Mouse (Mus musculus): ENCODE data around the gene Ahnak. TPM values are rescaled to one million over a fixed set of nuclear protein-coding genes. Genes with fewer than 3 reads are reported as not detected.
"Not testable (repeated sequence)": the region's sequence is repeated elsewhere in the genome, so short reads cannot be mapped to it uniquely, and the experiment has no call there.

Ahnak gene
- total RNA-seq, 2 experiments from 2014 or later = 303 to 328 TPM

DNA sequence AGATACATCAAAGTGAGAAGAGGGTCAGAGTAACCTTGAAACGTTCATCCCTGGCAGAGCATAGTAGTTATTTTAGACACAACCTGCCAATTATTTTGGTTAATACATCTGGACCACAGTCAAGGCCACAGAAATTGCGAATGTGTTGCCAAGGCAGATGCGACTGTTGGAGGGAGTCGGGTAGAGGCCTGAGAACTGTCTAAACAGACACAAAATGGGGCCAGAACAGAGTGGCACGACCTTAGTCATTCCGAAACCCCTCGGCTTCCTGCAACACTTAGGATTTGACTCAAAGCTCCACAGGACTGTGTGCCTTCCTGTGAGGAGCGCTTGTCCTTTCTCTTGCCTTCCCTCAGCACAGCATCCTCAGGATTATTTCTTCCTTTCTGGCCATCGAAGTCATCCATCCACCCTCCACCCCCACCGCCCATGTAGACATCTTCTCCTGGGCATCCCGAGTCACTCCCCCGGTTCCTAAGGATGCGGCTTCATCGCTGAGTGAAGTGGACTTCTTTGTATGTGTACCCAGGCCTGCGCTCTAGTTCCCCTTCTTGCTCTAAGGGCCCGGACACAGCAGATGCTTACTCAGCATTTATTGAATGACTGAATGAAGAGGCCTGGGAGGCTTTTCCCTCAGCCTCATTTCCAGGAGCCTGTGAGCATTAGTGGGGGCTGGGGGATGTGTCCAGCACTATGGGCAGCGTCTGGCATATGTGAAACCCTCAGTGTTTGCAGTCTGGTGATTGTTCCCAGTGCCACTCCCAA, 111.4 kb downstream of the Ahnak start:
- no peak for DNase-seq

GRCm38 (mm10) chr19:9101062-9101457, 112.0 kb downstream of the Ahnak start:
- DNase-seq = no peak

DNA sequence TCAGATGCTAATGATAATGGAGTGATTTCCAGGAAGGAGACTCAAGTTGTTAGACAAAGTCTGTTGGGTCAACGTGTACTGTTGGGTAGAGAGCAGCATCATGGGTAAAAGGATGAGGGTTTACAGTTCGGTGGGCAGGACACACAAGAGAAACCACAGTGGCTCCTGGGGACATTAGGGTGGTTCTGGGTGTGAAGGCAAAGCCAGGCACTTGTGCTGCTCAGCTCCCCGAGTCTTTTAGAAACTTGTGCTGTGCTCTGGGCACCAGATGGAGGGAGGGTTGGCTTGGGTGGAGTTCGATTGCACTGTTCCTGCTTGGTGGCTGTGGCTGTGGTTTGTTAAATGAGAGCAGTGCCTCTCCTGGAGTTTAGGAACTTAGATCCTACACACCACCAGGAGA, 114.9 kb downstream of the Ahnak start:
- DNase-seq = no peak

- peak; percentile 24 for DNase-seq
These were observed 116.1 kb downstream of the Ahnak start for GRCm38 (mm10) chr19:9105101-9105685.

DNA sequence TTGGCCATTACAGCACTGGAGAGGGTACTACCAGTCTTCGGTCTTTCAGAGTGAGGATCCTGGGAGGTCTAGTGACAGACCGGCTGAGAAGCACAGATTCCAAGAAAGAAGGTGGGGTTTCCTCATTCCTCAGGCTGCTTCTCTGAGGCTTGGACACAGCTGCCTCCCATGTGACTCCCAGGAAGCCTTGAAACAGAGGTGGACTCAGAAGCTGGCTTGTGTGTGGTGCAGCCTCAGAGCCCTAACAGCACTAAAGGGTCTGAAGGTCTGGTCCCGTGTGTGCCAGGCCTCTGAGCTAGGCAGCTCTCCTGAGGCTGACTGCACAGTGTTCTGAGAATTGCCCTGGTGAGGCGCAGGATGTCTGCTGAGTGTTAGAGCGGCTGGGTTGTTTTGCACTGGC, 117.0 kb downstream of the Ahnak start:
- DNase-seq = no peak

- peak; percentile 14 for DNase-seq
These were observed 117.8 kb downstream of the Ahnak start for GRCm38 (mm10) chr19:9106751-9107378.

GRCm38 (mm10) chr19:9107379-9107755, 118.3 kb downstream of the Ahnak start:
- no peak for DNase-seq

GRCm38 (mm10) chr19:9108536-9108935, 119.5 kb downstream of the Ahnak start:
- DNase-seq = no peak

DNA sequence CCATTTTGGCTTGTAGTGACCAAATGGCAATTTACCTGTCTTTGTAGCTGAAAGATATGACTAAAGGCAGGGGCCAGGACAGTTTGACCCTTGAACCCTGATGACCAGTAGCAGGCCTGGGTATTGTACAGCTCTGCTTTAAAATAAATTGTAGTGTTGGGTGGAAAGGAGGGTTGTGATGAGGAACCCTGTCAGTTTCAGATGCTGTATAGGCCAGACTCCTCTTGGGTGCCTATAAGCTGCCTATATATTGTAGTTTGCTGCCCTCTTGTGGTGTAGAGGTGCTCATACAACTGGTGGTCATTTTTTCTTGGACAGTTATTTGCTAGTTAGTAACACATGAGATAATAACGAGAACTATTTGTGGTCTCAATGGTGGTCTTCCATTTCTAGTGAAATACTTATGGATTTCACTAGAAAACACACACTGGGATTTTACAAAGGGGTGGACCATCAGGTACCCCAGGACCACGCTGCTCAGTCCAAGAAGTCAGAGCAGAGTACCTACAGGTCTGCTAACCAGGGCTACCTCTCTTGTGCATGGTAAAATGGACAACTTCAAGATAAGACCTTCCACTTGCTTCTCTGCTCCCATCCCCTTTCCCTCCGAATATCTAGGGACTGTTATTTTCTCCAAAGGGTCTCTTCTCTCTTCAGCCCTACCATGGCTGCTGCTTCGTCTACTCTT, 121.2 kb downstream of the Ahnak start:
- peak; percentile 41 for DNase-seq

- peak; percentile 18 for DNase-seq
These were observed 123.0 kb downstream of the Ahnak start for GRCm38 (mm10) chr19:9112043-9112442.

DNA sequence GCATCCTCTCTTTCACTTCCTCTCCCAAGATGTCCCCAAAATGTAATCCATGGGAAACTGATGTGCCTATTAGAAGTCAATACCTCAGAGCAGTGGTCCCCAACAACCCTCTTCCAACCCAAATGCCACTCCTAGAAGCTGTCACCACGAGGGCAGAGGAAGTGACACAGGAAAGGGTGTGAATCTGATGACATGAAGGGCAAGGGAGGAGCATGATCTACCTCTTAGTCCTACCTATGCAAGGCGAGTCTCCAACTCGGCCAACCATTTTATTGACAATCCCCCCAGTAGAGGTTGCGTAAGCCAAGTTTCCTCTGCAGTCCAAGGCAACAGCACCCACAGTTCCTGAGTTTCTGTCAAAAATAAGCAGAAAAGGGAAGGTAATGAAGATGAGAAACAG, 127.2 kb downstream of the Ahnak start:
- no peak for DNase-seq

GRCm38 (mm10) chr19:9117275-9117674, 128.2 kb downstream of the Ahnak start:
- peak; percentile 19 for DNase-seq

DNA sequence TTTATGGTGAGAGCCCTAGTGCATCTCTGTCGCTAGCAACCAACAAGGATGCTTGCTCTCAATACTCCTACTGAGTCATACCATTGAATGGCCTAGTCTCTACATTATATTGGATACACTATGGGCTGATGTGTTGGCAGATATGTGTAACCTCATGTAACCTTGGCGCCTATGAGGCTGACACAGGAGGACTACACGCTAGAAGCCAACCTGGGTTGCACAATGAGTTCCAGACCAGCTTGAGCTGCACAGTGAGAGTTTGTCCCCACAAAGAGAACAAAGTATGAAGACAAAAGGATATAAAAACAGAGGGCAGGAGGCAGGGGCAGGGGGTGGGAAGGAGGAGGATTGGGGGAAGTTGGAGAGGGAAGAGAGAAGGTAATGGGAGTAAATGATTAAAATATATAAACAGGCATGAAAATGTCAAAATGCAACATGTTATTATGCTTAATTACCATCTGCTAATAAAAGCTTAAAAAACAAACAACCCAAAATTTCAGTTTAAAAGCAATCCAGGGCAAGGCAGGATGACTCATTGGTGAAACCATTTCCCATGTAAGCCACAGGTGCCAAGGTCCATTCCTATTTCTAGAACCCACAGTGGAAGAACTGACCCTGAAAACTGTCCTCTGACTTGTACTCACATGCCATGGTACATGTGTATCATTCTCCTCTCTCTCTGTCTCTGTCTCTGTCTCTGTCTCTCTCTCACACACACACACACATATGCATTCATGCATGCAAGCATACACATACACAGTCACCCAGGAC, 130.8 kb downstream of the Ahnak start:
- DNase-seq = no peak

DNA sequence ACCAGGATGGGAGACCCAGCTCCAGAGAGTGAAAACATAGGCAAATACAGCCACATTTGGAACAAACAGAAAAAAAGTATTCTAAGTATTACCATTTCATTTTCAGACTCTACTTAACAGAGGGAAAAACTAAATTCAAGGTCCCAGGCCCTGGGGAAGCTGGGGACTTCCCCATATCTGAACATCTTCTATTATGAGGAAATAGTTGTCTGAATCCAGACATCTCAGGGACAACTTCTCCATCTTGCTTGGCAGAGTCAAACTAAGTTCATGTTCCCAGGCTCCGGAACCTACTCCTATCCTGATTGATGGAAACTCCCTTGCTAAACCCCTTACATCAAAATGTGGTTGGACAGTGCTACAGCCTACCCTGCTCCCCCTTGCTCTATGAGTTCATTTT, 133.3 kb downstream of the Ahnak start:
- no peak for DNase-seq

- not testable (repeated sequence) for DNase-seq
These were observed 134.9 kb downstream of the Ahnak start for GRCm38 (mm10) chr19:9123986-9124385.

Other genes starting within 250 kb of the Ahnak start
- gene 1700092M07Rik, start 248.6 kb upstream of the Ahnak start, total RNA-seq (2021) = not detected
- 10 to 100 TPM; 43.4 to 48.5 TPM for gene Stx5a, start 247.9 kb upstream of the Ahnak start, total RNA-seq (2021)
- gene Nxf1, start 232.2 kb upstream of the Ahnak start, total RNA-seq (2021) = 10 to 100 TPM; 82.1 to 86.1 TPM
- gene Tmem223, start 218.3 kb upstream of the Ahnak start, total RNA-seq (2021) = 100 to 1,000 TPM; 121 to 133 TPM
- gene Tmem179b, start 214.8 kb upstream of the Ahnak start, total RNA-seq (2021) = 10 to 100 TPM; 16.6 to 17.1 TPM
- 10 to 100 TPM; 12.1 to 12.5 TPM for gene Taf6l, start 202.9 kb upstream of the Ahnak start, total RNA-seq (2021)
- gene Polr2g, start 190.7 kb upstream of the Ahnak start, total RNA-seq (2021) = 10 to 100 TPM; 71.2 to 80.6 TPM
- gene Zbtb3, start 186.7 kb upstream of the Ahnak start, total RNA-seq (2021) = 1 to 10 TPM; 2.4 to 2.5 TPM
- gene Ttc9c, start 170.0 kb upstream of the Ahnak start, total RNA-seq (2021) = 10 to 100 TPM; 20.9 to 22.8 TPM
- gene Hnrnpul2, start 169.3 kb upstream of the Ahnak start, total RNA-seq (2021) = 10 to 100 TPM; 53.5 to 56.0 TPM
- gene AC129217.1, start 159.5 kb upstream of the Ahnak start, total RNA-seq (2021) = not detected
- gene Bscl2, start 151.8 kb upstream of the Ahnak start, total RNA-seq (2021) = 10 to 100 TPM; 26.2 to 27.5 TPM
- under 1 TPM in 1 of 2 experiments, not detected in 1; 0.16 TPM for gene Gng3, start 150.1 kb upstream of the Ahnak start, total RNA-seq (2021)
- gene Lrrn4cl, start 138.5 kb upstream of the Ahnak start, total RNA-seq (2021) = 1 to 10 TPM; 2.4 to 2.5 TPM
- gene Ubxn1, start 117.8 kb upstream of the Ahnak start, total RNA-seq (2021) = 100 to 1,000 TPM; 112 to 125 TPM
- gene Uqcc3, start 108.4 kb upstream of the Ahnak start, total RNA-seq (2021) = 10 to 100 TPM; 39.4 to 41.2 TPM
- gene Lbhd1, start 105.6 kb upstream of the Ahnak start, total RNA-seq (2021) = 1 to 10 TPM; 2.1 to 5.6 TPM
- gene Gm49403, start 105.4 kb upstream of the Ahnak start, total RNA-seq (2021) = not detected
- gene 1810009A15Rik, start 100.4 kb upstream of the Ahnak start, total RNA-seq (2021) = 10 to 100 TPM; 23.7 to 24.9 TPM
- 1 to 10 TPM; 2.3 to 3.6 TPM for gene Gm49416, start 100.4 kb upstream of the Ahnak start, total RNA-seq (2021)
- 10 to 100 TPM; 16.3 to 17.1 TPM for gene Ints5, start 96.3 kb upstream of the Ahnak start, total RNA-seq (2021)
- 10 to 100 TPM; 80.9 to 83.7 TPM for gene Ganab, start 91.2 kb upstream of the Ahnak start, total RNA-seq (2021)
- gene B3gat3, start 68.9 kb upstream of the Ahnak start, total RNA-seq (2021) = 10 to 100 TPM; 36.0 to 38.0 TPM
- gene Rom1, start 59.9 kb upstream of the Ahnak start, total RNA-seq (2021) = 1 to 10 TPM; 3.1 to 3.2 TPM
- gene Eml3, start 59.7 kb upstream of the Ahnak start, total RNA-seq (2021) = 10 to 100 TPM; 15.4 to 16.6 TPM
- gene Mta2, start 47.4 kb upstream of the Ahnak start, total RNA-seq (2021) = 10 to 100 TPM; 62.5 to 63.8 TPM
- gene Tut1, start 35.4 kb upstream of the Ahnak start, total RNA-seq (2021) = 1 to 10 TPM; 8.3 to 9.6 TPM
- gene Eef1g, start 22.2 kb upstream of the Ahnak start, total RNA-seq (2021) = 100 to 1,000 TPM; 357 to 371 TPM
- gene Scgb1a1, start 98.7 kb downstream of the Ahnak start, total RNA-seq (2021) = not detected
- gene Asrgl1, start 146.4 kb downstream of the Ahnak start, total RNA-seq (2021) = 10 to 100 TPM; 13.2 to 16.4 TPM

All from heart, postnatal 4 days (tissue).